Mouse (Mus musculus): ENCODE results near the gene Ppia.
A peak's percentile ranks its signal among the peaks of the same experiment; 100 is the strongest.
"Not testable (repeated sequence)": the region's sequence is repeated elsewhere in the genome, so short reads cannot be mapped to it uniquely, and the experiment has no call there.

Ppia gene

DNA sequence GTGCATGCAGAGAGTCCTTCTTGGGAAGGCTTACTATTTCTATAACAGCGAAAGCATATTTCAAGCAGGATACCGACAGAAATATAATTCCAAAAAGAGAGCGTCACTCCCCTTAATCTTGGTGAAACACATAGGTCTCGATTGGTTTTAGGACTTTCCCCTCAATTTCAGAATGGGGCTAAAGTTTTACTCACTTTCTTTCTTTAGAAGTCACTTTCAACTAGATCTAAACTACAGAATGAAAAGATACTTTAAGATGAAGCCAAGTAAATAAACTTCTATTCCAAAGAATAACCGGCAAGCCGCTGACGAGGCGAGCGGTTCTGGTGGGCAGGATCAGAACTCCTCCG, 28.5 kb downstream of the Ppia start:
- no peak for DNase-seq

DNA sequence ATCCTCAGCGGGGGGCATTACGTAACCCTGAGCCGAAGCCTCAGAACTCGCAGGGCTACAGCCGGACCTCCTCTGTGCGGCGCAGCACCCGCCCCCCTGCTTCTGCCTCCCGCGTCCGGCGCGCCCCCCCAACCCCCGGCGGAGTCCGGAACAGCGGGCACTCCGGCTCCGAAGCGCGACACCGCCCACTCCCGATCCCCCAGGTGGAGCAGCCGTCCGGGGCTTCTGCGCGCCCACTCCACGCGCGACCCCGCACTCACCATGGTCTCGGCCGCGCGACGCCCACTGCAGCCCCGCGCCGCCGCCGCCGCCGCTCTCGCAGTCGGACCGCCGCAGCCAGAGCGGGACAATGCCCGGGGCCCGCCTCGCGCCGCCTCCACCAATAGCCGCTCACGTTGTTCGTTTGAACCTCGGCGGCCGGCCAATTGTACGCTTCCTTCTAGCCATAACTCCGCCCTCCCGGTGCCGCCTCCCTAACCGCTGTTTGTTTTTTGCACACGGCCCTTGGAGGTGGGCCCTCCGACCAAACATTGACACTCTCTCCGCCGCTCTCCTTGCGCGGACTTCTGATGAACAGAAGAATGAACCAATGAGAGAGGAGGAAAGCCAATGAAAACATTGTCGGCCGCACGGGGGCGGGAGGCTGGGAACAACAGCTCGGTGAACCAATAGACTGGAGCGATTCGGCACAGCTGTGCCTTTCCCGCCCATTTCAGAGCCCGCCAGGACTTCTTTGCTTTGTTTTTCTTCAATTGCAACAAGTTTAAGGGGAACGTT, 29.0 kb downstream of the Ppia start, which contains the start of gene H2afv:
Gene H2afv (minus strand): TSS at position 367 of the 777 bp plus-strand sequence.
- DNase-seq = peak; percentile 100

DNA sequence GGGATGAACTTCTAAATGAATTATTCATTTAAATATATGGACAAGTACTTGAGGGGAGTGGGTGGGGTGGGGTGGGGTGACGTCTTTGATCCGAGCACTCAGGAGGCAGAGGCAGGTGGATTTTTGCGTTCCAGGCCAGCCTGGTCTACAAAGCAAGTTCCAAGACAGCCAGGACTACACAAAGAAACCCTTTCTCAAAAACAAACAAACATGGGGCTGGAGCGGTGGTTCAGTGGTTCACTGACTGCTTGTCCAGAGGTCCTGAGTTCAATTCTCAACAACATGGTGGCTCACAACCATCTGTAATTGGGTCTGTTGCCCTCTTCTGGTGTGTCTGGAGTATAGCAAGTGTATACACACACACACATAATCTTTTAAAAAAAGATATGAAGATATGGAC, 30.2 kb downstream of the Ppia start:
- DNase-seq = no peak

DNA sequence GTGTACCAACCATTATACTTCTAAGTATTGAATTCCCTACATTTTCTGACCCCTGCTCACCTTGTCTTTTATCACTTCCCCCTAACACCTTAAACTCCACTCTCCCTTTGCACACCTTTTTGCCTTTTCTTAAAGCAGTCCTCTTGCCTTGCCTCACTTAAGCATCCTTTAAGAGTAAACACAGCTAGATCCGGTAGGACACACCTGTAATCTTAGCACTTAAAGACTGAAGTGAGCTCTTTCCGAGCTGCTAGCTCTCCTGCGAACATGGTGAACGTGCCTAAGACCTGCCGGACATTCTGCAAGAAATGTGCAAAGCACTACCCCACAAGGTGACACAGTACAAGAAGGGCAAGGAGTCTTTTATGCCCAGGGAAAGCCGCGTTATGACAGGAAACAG, 30.7 kb downstream of the Ppia start:
- DNase-seq = no peak

DNA sequence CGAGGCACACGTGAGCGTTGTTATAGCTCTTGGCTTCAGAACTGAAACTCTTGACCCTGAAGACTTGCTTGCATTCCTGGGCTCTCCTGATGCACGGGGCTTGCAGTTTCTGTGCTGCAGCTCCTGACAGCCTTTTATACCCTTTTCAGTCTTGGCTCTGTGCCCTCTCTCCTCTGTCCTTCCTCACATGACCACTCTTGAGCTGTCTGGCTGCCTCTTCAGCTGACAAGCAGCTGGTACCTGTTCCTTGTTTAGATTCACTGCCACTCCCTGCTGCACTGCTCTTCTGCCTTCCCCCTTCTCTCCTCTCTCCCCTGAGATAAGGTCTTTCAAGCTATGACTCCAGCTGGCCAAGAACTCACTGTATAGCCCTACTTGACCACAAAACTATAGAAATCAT, 32.2 kb downstream of the Ppia start:
- DNase-seq = no peak

DNA sequence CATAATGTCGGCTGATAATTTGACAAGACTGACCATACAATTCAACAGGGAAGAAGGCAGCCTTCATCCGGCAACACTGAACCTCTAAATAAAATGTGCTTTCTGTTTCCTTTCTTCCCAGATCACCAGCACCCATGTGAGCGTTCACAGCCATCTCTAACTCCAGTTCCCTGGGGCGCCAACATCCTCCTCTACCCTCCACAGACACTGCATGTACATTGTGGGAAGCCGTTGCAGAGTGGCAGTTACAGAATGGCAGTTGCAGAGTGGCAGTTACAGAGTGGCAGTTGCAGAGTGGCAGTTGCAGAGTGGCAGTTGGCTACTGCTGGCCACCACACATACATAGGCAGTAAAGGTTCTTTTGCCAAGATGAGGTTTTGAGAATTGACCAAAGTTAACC, 32.9 kb downstream of the Ppia start:
- not testable (repeated sequence) for DNase-seq

DNA sequence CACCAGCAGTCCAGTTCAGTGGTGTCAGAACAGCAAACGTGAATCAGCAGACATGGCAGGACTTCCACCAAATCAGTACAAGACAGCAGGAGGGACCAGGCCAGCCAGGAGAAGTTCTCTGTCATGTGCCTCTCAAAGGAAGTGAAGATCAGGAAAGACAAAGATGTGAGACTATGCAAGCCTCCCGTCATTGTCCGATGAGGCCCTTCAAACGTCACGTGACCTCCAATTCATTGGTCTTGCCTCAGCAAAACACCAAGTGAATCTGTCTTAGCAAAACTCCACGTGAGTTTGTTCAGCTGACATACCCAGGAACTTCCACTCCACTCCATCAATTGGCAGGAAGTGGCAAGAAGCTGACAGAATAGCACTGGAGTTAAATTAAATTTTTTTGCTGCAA, 40.8 kb downstream of the Ppia start:
- DNase-seq = no peak

DNA sequence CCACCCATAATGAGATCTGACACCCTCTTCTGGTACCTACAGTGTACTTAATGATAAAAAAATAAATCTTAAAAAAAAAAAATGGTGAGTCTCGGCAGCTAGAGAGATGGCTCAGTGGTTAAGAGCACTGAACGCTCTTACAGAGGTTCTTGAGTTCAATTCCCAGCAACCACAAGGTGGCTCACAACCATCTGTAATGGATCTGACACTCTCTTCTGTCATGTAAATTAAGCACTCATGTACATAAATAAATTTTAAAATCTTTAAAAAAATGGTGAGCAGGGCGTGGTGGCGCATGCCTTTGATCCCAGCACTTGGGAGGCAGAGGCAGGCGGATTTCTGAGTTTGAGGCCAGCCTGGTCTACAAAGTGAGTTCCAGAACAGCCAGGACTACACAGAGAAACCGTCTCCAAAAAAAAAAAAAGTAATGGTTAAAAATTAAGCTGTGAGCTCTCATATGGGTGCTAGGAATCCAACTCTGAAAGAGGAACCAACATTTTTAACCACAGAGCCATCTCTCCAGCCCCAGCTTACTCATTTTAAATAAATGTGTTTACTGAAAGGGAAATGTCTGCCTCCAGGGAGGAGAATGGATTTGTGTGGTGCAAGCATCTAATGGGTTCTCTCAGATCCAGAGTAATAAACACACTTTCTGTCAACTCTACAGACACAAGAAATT, 48.1 kb downstream of the Ppia start:
- no peak for DNase-seq

DNA sequence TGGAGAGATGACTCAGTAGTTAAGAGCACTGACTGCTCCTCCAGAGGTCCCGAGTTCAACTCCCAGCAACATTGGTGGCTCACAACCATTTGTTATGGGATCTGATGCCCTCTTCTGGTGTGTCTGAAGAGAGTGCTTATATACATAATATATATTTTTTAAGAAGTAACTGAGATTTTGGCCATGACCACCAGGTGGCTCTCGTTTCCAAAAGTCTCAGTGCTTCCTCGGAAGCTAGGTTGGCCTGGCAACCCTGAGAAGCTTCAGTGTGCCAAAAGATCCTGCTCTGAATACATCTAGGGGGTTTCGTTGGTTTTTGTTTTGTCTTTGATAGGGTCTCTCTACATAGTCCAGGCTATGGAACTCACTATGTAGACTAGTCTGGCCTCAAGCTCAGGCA, 49.9 kb downstream of the Ppia start:
- peak; percentile 65 for DNase-seq

DNA sequence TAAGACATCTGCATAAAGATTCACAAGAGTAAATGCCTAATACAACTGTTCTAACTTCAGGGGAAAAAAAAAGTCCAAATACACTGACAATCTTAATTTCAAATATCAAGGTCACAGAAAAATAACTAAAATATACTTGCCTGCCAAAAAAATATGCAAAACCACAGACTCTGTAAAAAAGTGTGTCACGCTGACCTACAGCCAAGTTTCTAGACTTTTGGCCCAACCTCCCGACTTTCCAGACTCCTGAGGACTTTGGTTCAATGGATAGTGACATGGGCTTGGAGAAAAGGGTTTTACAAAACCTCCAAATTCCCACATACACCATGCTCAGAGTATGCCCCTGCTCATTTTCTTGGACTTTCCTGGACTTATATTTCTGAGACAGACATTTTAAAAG, 53.3 kb downstream of the Ppia start:
- DNase-seq = no peak
